Mouse (Mus musculus) brain, embryonic 14.5 days (tissue): ENCODE data around the gene Apom.

Source experiments
- CTCF ChIP-seq: fragments of 200-500 bp; IDR thresholded peaks from 2 replicates; pipeline ENCODE4 v1.5.1; 2012; ENCODE audit warnings: inconsistent platforms, mild to moderate bottlenecking, moderate library complexity, borderline replicate concordance; ENCODE audit not compliant: insufficient read depth, insufficient read length; ENCODE audit errors: extremely low read depth
- POLR2A ChIP-seq: fragments of 200-500 bp; IDR thresholded peaks from 2 replicates; pipeline ENCODE4 v1.6.1; 2012; ENCODE audit warnings: mild to moderate bottlenecking, inconsistent platforms, borderline replicate concordance; ENCODE audit not compliant: poor library complexity, insufficient read depth, insufficient read length, severe bottlenecking; ENCODE audit errors: extremely low read depth

- TF ChIP-seq CTCF (no peak), POLR2A (no peak)
Observed at GRCm38 (mm10) chr17:35174201-35174977, 42.5 kb upstream of the Apom start.
